Mouse (Mus musculus): ENCODE measurements at regions not wholly inside any gene's neighbourhood (a gene's known extent, or its start where the extent isn't known, plus 50 kb on each side); places are given as distances from the start of the nearest gene placed in this dataset.

- Histone ChIP-seq H3K4me3 (no peak overlapping the region), H3K4me1 (replicated peaks) (no peaks in the 10 kb centered on the region), H3K27ac (no peak overlapping the region), H3K4me2 (no peak overlapping the region), H3K9ac (no peak overlapping the region), H3K27me3 (no peaks in the 10 kb centered on the region), H3K36me3 (no peaks in the 10 kb centered on the region), H3K9me3 (replicated peaks) (no peaks in the 10 kb centered on the region)
- 39% methylated on average over 1 of the region's 1 CpGs for WGBS
- ATAC-seq (replicated peaks; ENCODE audit: insufficient number of reproducible peaks, insufficient read depth, low FRiP score, low read depth) = no peak
Measured at GRCm38 (mm10) chr8:112196423-112196822, 181.6 kb upstream of the Gm6793 start.

- H3K9me3 ChIP-seq (replicated peaks) = no peaks in the 10 kb centered on the region
- 62% methylated on average over 2 of the region's 2 CpGs for WGBS
- no peak for ATAC-seq (replicated peaks; ENCODE audit: insufficient number of reproducible peaks, insufficient read depth, low FRiP score, low read depth)
- H3K4me3 ChIP-seq = no peak overlapping the region
- no peak overlapping the region for H3K27ac ChIP-seq
- H3K27me3 ChIP-seq = no peaks in the 10 kb centered on the region
- no peak overlapping the region for H3K4me2 ChIP-seq
- no peaks in the 10 kb centered on the region for H3K36me3 ChIP-seq
- no peak overlapping the region for H3K9ac ChIP-seq
- no peaks in the 10 kb centered on the region for H3K4me1 ChIP-seq (replicated peaks)
Measured at GRCm38 (mm10) chr8:112195880-112196279, 181.0 kb upstream of the Gm6793 start.

- Histone ChIP-seq H3K27ac (no peak overlapping the region), H3K27me3 (no peaks in the 10 kb centered on the region), H3K4me3 (no peak overlapping the region), H3K4me2 (no peak overlapping the region), H3K9me3 (replicated peaks) (no peaks in the 10 kb centered on the region), H3K4me1 (replicated peaks) (no peaks in the 10 kb centered on the region), H3K9ac (no peak overlapping the region), H3K36me3 (no peaks in the 10 kb centered on the region)
- no peak for ATAC-seq (replicated peaks; ENCODE audit: insufficient number of reproducible peaks, insufficient read depth, low FRiP score, low read depth)
- 62% methylated on average over 3 of the region's 3 CpGs for WGBS
Measured at GRCm38 (mm10) chr8:112191846-112192245, 177.0 kb upstream of the Gm6793 start.

- WGBS = 23% methylated on average over 2 of the region's 2 CpGs
- Histone ChIP-seq H3K27me3 (no peaks in the 10 kb centered on the region), H3K4me3 (no peak overlapping the region), H3K9me3 (replicated peaks) (no peaks in the 10 kb centered on the region), H3K9ac (no peak overlapping the region), H3K36me3 (no peaks in the 10 kb centered on the region), H3K4me1 (replicated peaks) (no peaks in the 10 kb centered on the region), H3K4me2 (no peak overlapping the region), H3K27ac (no peak overlapping the region)
- ATAC-seq (replicated peaks; ENCODE audit: insufficient number of reproducible peaks, insufficient read depth, low FRiP score, low read depth) = no peak
Measured at GRCm38 (mm10) chr8:112189698-112190097, 174.9 kb upstream of the Gm6793 start.

GRCm38 (mm10) chr8:112170184-112170583 lies 155.3 kb upstream of the Gm6793 start:
- Histone ChIP-seq H3K27ac (no peak overlapping the region), H3K4me2 (no peak overlapping the region), H3K36me3 (no peaks in the 10 kb centered on the region), H3K4me3 (no peak overlapping the region), H3K4me1 (replicated peaks) (no peaks in the 10 kb centered on the region), H3K9me3 (replicated peaks) (no peaks in the 10 kb centered on the region), H3K27me3 (no peaks in the 10 kb centered on the region), H3K9ac (no peak overlapping the region)
- 98% methylated on average over 1 of the region's 1 CpGs for WGBS
- ATAC-seq (replicated peaks; ENCODE audit: insufficient number of reproducible peaks, insufficient read depth, low FRiP score, low read depth) = no peak

GRCm38 (mm10) chr8:112156656-112157055 lies 141.8 kb upstream of the Gm6793 start:
- no peaks in the 10 kb centered on the region for H3K9me3 ChIP-seq (replicated peaks)
- ATAC-seq (replicated peaks; ENCODE audit: insufficient number of reproducible peaks, insufficient read depth, low FRiP score, low read depth) = no peak
- no peak overlapping the region for H3K27ac ChIP-seq
- no peaks in the 10 kb centered on the region for H3K4me1 ChIP-seq (replicated peaks)
- H3K27me3 ChIP-seq = no peaks in the 10 kb centered on the region
- H3K4me3 ChIP-seq = no peak overlapping the region
- H3K4me2 ChIP-seq = no peak overlapping the region
- WGBS = 84% methylated on average over 7 of the region's 7 CpGs
- no peaks in the 10 kb centered on the region for H3K36me3 ChIP-seq
- no peak overlapping the region for H3K9ac ChIP-seq

- Histone ChIP-seq H3K4me3 (no peak overlapping the region), H3K9me3 (replicated peaks) (no peaks in the 10 kb centered on the region), H3K4me1 (replicated peaks) (no peaks in the 10 kb centered on the region), H3K36me3 (no peaks in the 10 kb centered on the region), H3K9ac (no peak overlapping the region), H3K27ac (no peak overlapping the region), H3K27me3 (no peaks in the 10 kb centered on the region), H3K4me2 (no peak overlapping the region)
- WGBS = 64% methylated on average over 5 of the region's 5 CpGs
- ATAC-seq (replicated peaks; ENCODE audit: insufficient number of reproducible peaks, insufficient read depth, low FRiP score, low read depth) = no peak
Measured at GRCm38 (mm10) chr8:112138924-112139323, 124.1 kb upstream of the Gm6793 start.

GRCm38 (mm10) chr8:112130196-112130595 lies 115.4 kb upstream of the Gm6793 start:
- H3K27ac ChIP-seq = no peak overlapping the region
- no peaks in the 10 kb centered on the region for H3K4me1 ChIP-seq (replicated peaks)
- ATAC-seq (replicated peaks; ENCODE audit: insufficient number of reproducible peaks, insufficient read depth, low FRiP score, low read depth) = no peak
- no peak overlapping the region for H3K4me3 ChIP-seq
- no peaks in the 10 kb centered on the region for H3K9me3 ChIP-seq (replicated peaks)
- no peak overlapping the region for H3K4me2 ChIP-seq
- no peaks in the 10 kb centered on the region for H3K27me3 ChIP-seq
- WGBS = 55% methylated on average over 2 of the region's 2 CpGs
- H3K9ac ChIP-seq = no peak overlapping the region
- no peaks in the 10 kb centered on the region for H3K36me3 ChIP-seq

- Histone ChIP-seq H3K27me3 (no peaks in the 10 kb centered on the region), H3K9me3 (replicated peaks) (no peaks in the 10 kb centered on the region), H3K9ac (no peak overlapping the region), H3K27ac (no peak overlapping the region), H3K4me1 (replicated peaks) (no peaks in the 10 kb centered on the region), H3K4me2 (no peak overlapping the region), H3K4me3 (no peak overlapping the region), H3K36me3 (no peaks in the 10 kb centered on the region)
- WGBS = 47% methylated on average over 14 of the region's 14 CpGs
- ATAC-seq (replicated peaks; ENCODE audit: insufficient number of reproducible peaks, insufficient read depth, low FRiP score, low read depth) = peak; percentile 67; the same call in 1 of the 2 replicates
Measured at GRCm38 (mm10) chr8:112128833-112129518, 114.1 kb upstream of the Gm6793 start.

GRCm38 (mm10) chr8:112111950-112112349 lies 97.1 kb upstream of the Gm6793 start:
- WGBS = 40% methylated on average over 2 of the region's 2 CpGs
- no peak for ATAC-seq (replicated peaks; ENCODE audit: insufficient number of reproducible peaks, insufficient read depth, low FRiP score, low read depth)
- no peaks in the 10 kb centered on the region for H3K27me3 ChIP-seq
- H3K4me3 ChIP-seq = no peak overlapping the region
- H3K36me3 ChIP-seq = no peaks in the 10 kb centered on the region
- no peaks in the 10 kb centered on the region for H3K4me1 ChIP-seq (replicated peaks)
- H3K9ac ChIP-seq = no peak overlapping the region
- H3K27ac ChIP-seq = no peak overlapping the region
- no peak overlapping the region for H3K4me2 ChIP-seq
- H3K9me3 ChIP-seq (replicated peaks) = no peaks in the 10 kb centered on the region

GRCm38 (mm10) chr8:112097883-112098635 lies 83.2 kb upstream of the Gm6793 start:
- no peak overlapping the region for H3K9ac ChIP-seq
- no peak overlapping the region for H3K4me2 ChIP-seq

GRCm38 (mm10) chr8:112094881-112095280 lies 80.0 kb upstream of the Gm6793 start:
- H3K27ac ChIP-seq = no peak overlapping the region
- H3K4me1 ChIP-seq (replicated peaks) = peaks cover 3% of the 10 kb centered on the region; the same call in 1 of the 2 replicates
- ATAC-seq (replicated peaks; ENCODE audit: insufficient number of reproducible peaks, insufficient read depth, low FRiP score, low read depth) = no peak
- no peak overlapping the region for H3K4me3 ChIP-seq
- H3K36me3 ChIP-seq = no peaks in the 10 kb centered on the region
- no peak overlapping the region for H3K4me2 ChIP-seq
- no peaks in the 10 kb centered on the region for H3K27me3 ChIP-seq
- no peaks in the 10 kb centered on the region for H3K9me3 ChIP-seq (replicated peaks)
- no peak overlapping the region for H3K9ac ChIP-seq
- WGBS = 70% methylated on average over 2 of the region's 2 CpGs

More at GRCm38 (mm10) chr8:112097883-112098635, 83.2 kb upstream of the Gm6793 start:
- Histone ChIP-seq H3K27ac (peak overlapping the region; percentile 65), H3K27me3 (no peaks in the 10 kb centered on the region), H3K9me3 (replicated peaks) (no peaks in the 10 kb centered on the region), H3K36me3 (no peaks in the 10 kb centered on the region), H3K4me3 (no peak overlapping the region), H3K4me1 (replicated peaks) (peaks cover 3% of the 10 kb centered on the region; the same call in 1 of the 2 replicates)
- peak; percentile 96 for ATAC-seq (replicated peaks; ENCODE audit: insufficient number of reproducible peaks, insufficient read depth, low FRiP score, low read depth)
- WGBS = 65% methylated on average over 10 of the region's 10 CpGs

Measured in heart, embryonic 15.5 days (tissue).